Mouse (Mus musculus) frontal cortex, adult 2 months (tissue): ENCODE measurements around the gene Gm11564. TPM values are rescaled to one million over a fixed set of nuclear protein-coding genes. Genes with fewer than 3 reads are reported as not detected.

Experiments
- polyA plus RNA-seq: library from polyadenylated mRNA; depleted of rRNA; stranded (reverse); fragments of >200 nt; gene quantifications from 2 replicates; pipeline ENCODE4 v1.2.3, GENCODE M21; 2012; rRNA removed

The Gm11564 gene
- polyA plus RNA-seq, 1 experiment, result not detected

Other genes with a start within 250 kb of the Gm11564 start
- not detected in 2 replicates for gene Krtap3-1, start 249.0 kb downstream of the Gm11564 start, polyA plus RNA-seq
- not detected in 2 replicates for gene Krtap1-5, start 234.7 kb downstream of the Gm11564 start, polyA plus RNA-seq
- gene Krtap1-4, start 232.0 kb downstream of the Gm11564 start, polyA plus RNA-seq, result not detected in 2 replicates
- not detected in 2 replicates for gene Krtap1-3, start 224.3 kb downstream of the Gm11564 start, polyA plus RNA-seq
- gene Krtap9-3, start 217.6 kb downstream of the Gm11564 start, polyA plus RNA-seq, result not detected in 2 replicates
- not detected in 2 replicates for gene Gm11938, start 212.4 kb downstream of the Gm11564 start, polyA plus RNA-seq
- gene Gm11937, start 205.5 kb downstream of the Gm11564 start, polyA plus RNA-seq, result not detected in 2 replicates
- not detected in 2 replicates for gene Krtap2-4, start 200.8 kb downstream of the Gm11564 start, polyA plus RNA-seq
- gene Gm11562, start 195.2 kb downstream of the Gm11564 start, polyA plus RNA-seq, result not detected in 2 replicates
- not detected in 2 replicates for gene Krtap4-1, start 187.4 kb downstream of the Gm11564 start, polyA plus RNA-seq
- not detected in 2 replicates for gene Krtap4-2, start 180.6 kb downstream of the Gm11564 start, polyA plus RNA-seq
- gene Krtap4-7, start 171.6 kb downstream of the Gm11564 start, polyA plus RNA-seq, result not detected in 2 replicates
- gene Gm11555, start 165.4 kb downstream of the Gm11564 start, polyA plus RNA-seq, result not detected in 2 replicates
- gene Gm11563, start 156.7 kb downstream of the Gm11564 start, polyA plus RNA-seq, result not detected in 2 replicates
- not detected in 2 replicates for gene Krtap4-6, start 149.7 kb downstream of the Gm11564 start, polyA plus RNA-seq
- gene Gm14190, start 124.9 kb downstream of the Gm11564 start, polyA plus RNA-seq, result not detected in 2 replicates
- gene Gm14180, start 81.4 kb downstream of the Gm11564 start, polyA plus RNA-seq, result not detected in 2 replicates
- gene Gm11595, start 42.8 kb downstream of the Gm11564 start, polyA plus RNA-seq, result not detected in 2 replicates
- not detected in 2 replicates for gene Krtap4-8, start 35.0 kb downstream of the Gm11564 start, polyA plus RNA-seq
- not detected in 2 replicates for gene Krtap4-9, start 30.5 kb downstream of the Gm11564 start, polyA plus RNA-seq
- not detected in 2 replicates for gene Gm11596, start 22.2 kb downstream of the Gm11564 start, polyA plus RNA-seq
- not detected in 2 replicates for gene Gm11569, start 16.7 kb downstream of the Gm11564 start, polyA plus RNA-seq
- not detected in 2 replicates for gene Gm11554, start 11.2 kb downstream of the Gm11564 start, polyA plus RNA-seq
- gene Krtap4-13, start 5.8 kb downstream of the Gm11564 start, polyA plus RNA-seq, result not detected in 2 replicates
- not detected in 2 replicates for gene 2300003K06Rik, start 22.4 kb upstream of the Gm11564 start, polyA plus RNA-seq
- not detected in 2 replicates for gene Krtap4-16, start 35.9 kb upstream of the Gm11564 start, polyA plus RNA-seq
- gene Gm11568, start 42.3 kb upstream of the Gm11564 start, polyA plus RNA-seq, result not detected in 2 replicates
- gene Gm11559, start 48.8 kb upstream of the Gm11564 start, polyA plus RNA-seq, result not detected in 2 replicates
- gene Krtap9-1, start 57.7 kb upstream of the Gm11564 start, polyA plus RNA-seq, result not detected in 2 replicates
- not detected in 2 replicates for gene Gm11567, start 63.5 kb upstream of the Gm11564 start, polyA plus RNA-seq
- not detected in 2 replicates for gene Krtap31-1, start 92.3 kb upstream of the Gm11564 start, polyA plus RNA-seq
- not detected in 2 replicates for gene Gm11565, start 99.1 kb upstream of the Gm11564 start, polyA plus RNA-seq
- not detected in 2 replicates for gene Krtap31-2, start 120.6 kb upstream of the Gm11564 start, polyA plus RNA-seq
- gene Krtap9-5, start 132.8 kb upstream of the Gm11564 start, polyA plus RNA-seq, result not detected in 2 replicates
- not detected in 2 replicates for gene Krtap29-1, start 163.4 kb upstream of the Gm11564 start, polyA plus RNA-seq
- 0.08 TPM in 1 of 2 replicates, not detected in the other for gene Krtap16-1, start 170.9 kb upstream of the Gm11564 start, polyA plus RNA-seq
- gene Krtap17-1, start 178.3 kb upstream of the Gm11564 start, polyA plus RNA-seq, result not detected in 2 replicates
- not detected in 2 replicates for gene Krt33a, start 200.5 kb upstream of the Gm11564 start, polyA plus RNA-seq
- gene Krt33b, start 214.2 kb upstream of the Gm11564 start, polyA plus RNA-seq, result not detected in 2 replicates
- gene Krt34, start 225.9 kb upstream of the Gm11564 start, polyA plus RNA-seq, result not detected in 2 replicates
- not detected in 2 replicates for gene Krt31, start 234.9 kb upstream of the Gm11564 start, polyA plus RNA-seq